Mouse (Mus musculus) urinary bladder, postnatal 25 days (tissue): ENCODE measurements at regions not wholly inside any gene's neighbourhood (a gene's known extent, or its start where the extent isn't known, plus 50 kb on each side); places are given as distances from the start of the nearest gene placed in this dataset.

ENCODE experiments used
- DNase-seq: peaks from one replicate; pipeline ENCODE4 v3.0.0; 2022; ENCODE audit warnings: low spot score

DNA sequence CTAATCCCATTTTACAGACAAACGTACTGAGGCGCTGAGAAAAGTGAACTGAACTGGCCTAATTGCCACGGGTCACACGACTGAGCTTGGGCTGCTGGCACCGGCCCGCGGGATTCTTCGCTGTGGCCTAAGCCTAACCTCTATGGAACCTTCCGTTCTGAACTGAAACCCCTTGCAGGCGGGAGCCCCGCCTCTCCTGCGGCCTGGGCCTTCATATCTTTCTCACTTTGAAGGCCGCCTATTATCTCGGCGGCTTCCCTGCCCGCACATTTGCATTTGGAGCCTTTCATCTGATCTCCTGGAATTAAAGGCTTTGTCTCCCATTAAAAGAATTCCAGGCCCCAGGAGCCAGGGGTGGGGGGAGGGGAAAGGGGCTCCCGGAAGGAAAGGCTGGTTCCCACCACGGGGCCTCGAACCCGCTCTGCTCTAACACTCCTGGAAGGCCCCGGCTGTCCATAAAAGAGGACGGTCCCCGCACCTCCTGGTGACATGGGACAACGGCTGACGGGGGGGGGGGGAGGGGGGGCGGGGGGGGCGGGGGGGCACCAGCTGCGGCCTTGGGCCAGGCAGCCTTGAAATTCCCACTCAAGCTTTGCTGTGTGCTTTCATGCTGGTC, 122.9 kb upstream of the Pja1 start:
- DNase-seq, result no peak

- no peak for DNase-seq
Measured at GRCm38 (mm10) chrX:99592980-99593379, 121.9 kb upstream of the Pja1 start.

DNA sequence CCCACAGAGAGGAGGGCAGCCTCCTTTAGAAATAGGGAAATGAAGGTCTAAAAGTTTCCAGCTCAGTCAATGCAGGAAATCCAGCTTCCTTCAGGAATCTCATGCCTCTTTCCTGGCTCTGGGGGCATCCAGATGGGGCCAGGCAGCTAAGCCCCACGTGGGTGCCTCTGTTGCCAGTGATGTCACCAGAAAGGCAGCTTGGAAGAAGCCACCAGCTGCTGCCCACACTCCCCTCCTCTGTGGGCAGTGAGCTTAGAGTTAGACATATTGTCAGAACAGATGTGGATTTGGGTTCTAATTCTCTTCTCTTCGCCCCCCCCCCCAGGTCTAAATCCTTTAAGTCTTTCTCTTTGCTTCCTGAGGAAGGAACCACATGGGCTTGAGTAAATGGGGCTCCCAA, 116.2 kb upstream of the Pja1 start:
- no peak for DNase-seq

DNA sequence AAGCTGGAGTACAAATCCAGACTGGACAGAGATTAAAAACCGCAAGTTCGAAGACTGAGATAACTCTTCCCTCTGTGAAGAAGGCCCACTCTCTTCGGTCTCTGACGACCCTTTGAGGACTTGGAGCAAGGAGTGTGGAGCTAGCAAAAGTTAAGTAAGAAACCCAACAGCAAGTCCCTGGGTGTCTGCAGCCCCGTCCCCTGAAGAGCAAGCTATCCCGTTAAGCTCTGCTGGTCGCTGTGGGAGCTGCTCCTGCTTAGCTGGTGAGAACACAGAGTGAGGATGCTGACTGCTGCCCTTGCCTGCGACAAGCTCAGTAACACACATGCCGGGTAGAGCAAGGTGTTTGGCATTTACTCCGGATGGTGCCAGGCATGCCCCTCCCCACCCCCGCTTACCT, 115.2 kb upstream of the Pja1 start:
- no peak for DNase-seq

GRCm38 (mm10) chrX:99585703-99586102, 114.6 kb upstream of the Pja1 start:
- no peak for DNase-seq

- no peak for DNase-seq
Measured at GRCm38 (mm10) chrX:99582611-99583010, 111.5 kb upstream of the Pja1 start.

DNA sequence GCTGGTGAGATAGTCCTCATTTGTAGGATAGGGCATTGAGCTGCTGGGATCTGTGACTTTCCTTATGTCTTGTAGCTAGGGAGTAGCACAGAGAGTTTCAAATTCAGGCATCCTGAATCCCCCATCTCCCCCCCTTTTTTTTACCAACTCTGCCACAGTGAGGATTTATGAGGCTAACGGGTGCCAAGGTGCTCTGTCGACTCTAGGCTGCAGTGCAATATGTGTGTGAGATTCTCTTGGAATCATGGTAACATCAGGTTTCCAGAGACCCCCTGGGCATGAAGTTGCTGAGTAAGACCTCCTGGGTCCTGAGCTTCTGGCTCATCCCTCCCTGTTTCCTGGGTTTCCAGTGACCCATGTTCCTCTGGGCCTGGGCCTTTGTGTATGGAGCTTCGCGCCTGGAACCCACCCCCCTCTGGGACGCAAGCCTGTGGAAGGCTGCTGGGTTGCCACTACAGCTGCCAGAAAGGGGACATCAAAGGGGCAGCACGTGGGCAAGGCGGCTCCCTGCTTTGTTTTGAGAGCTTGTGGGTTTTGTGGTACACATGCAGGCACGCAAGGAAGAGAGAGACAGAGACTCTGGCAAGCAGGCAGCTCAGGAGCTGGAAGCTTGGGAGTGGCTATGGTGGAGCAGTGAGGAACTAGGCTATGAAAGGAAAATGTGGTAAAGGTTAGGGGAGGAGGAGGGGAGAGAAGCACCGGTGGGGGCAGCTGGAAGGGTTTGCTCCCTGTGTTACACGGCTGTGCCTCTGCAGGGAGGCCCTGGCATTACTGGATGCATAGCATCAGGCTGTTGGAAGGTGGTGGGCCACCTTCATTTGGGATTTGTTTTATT, 110.8 kb upstream of the Pja1 start:
- DNase-seq, result no peak

DNA sequence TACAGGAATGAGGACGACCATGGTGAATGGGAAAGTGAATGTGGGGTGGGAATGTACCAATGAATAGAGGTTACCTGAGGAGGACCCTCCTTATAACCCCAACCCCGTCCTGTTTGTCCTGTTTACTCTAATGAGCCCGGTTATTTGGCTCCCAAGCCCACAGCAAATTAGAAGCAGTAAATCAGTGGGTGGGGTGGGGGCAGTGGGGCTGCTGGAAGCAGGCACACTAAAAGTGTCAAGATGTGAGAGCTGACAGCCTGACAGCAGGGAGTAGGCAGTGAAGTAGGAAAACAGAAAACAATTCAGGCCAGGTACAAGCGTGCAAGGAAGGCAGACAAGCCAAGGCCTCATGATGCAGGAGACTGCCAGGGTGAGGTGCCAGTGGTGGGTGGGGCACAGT, 108.1 kb upstream of the Pja1 start:
- no peak for DNase-seq

GRCm38 (mm10) chrX:99578796-99579195, 107.7 kb upstream of the Pja1 start:
- no peak for DNase-seq

DNA sequence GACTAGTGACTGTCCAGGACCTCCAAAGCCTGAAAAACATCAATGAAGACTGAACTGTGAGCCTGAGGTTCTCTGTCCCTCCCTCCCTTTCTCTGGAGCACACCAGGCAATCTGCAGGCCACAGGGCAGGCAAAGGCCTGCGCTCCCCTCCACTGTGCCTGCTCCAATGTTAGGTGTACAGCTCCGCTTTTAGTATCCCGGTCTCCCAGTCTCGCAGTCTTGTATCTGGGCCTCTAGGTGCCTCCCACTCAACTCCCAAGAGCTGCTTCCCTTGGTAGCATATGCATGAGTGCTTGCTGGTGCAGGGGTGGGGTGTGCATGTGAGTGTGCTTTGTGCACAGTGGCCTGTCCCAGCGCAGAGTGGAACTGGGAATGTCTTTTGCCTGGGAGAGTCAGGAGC, 104.0 kb upstream of the Pja1 start:
- no peak for DNase-seq

GRCm38 (mm10) chrX:99574441-99575103, 103.5 kb upstream of the Pja1 start:
- peak; percentile 31 for DNase-seq

- DNase-seq, result no peak
Measured at GRCm38 (mm10) chrX:99570161-99570560, 99.1 kb upstream of the Pja1 start.

- no peak for DNase-seq
Measured at GRCm38 (mm10) chrX:99568244-99568643, 97.2 kb upstream of the Pja1 start.

DNA sequence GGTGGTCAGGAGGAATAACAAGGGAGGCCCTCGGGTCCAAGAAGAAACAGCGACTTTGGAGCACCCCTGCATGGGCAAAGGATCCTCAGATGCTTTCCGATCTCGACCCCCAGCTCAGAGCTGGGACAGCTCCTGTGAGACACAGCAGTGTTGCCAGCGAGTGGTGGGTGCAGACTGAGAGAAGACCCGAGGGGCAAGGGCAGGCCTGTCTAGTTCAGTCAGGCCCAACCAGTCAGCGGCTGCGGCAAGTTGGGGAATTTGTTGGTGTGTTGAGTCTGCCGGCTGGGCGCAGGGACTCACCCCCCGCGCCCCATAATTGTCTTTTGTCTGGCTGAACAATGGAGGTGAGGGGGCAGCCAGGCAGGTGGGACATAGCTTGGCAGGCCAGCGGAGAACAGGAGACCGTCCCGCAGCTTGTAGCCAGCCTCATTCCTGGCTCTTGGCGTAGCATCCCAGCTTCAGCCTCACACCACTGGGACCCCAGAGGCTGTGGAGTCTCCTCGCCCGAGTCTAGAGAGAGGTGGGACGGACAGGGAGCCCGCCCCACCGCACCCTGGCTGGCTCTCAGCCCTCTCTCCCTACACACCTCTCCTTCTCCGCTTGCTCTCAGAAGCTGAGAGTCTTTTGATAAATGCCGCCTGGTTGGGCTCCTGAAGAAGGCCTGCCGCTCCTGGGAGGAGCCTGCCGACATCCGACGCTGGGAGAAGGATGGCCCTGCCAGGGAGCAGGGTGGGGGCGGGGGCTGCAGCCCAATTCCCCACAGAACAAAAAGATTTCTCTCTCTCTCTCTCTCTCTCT, 96.5 kb upstream of the Pja1 start:
- DNase-seq, result no peak

GRCm38 (mm10) chrX:99561995-99562394, 90.9 kb upstream of the Pja1 start:
- no peak for DNase-seq

- no peak for DNase-seq
Measured at GRCm38 (mm10) chrX:99560699-99561098, 89.6 kb upstream of the Pja1 start.

DNA sequence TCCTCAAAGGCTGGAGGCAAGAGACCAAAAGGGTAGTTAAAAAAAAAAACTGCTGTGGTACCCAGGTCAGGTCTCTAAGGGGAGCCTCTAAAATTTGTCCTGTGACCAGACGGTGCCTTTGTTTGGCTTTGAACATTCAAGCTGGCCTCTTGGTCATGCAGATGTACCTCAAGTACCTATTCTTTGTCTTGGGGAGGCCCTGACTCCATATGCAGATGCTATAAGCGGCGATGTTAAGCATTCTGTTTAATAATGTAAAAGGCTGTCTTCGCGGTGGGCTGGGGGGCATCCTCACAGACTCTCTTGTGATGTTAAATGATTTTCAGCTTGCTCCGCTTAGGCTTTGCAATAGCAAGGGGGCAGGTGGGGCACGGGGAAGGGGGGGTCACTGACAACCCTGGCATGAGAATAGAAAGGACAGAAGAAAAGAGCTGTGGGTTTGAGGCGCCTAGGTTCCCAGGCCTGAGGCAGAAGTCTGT, 85.8 kb upstream of the Pja1 start:
- no peak for DNase-seq

GRCm38 (mm10) chrX:99555976-99556781, 85.1 kb upstream of the Pja1 start:
- DNase-seq, result no peak

- no peak for DNase-seq
Measured at GRCm38 (mm10) chrX:99552778-99553177, 81.7 kb upstream of the Pja1 start.

GRCm38 (mm10) chrX:99550057-99550760, 79.1 kb upstream of the Pja1 start:
- DNase-seq, result no peak
